Mouse (Mus musculus) neural tube, postnatal 0 days (tissue): Measurements from ENCODE around the gene Gtsf1. TPM values are rescaled to one million over a fixed set of nuclear protein-coding genes. Genes with fewer than 3 reads are reported as not detected.

Experiments
- polyA plus RNA-seq: library from polyadenylated mRNA; unstranded; fragments of >200 nt; fragmentation: Nextera tagmentation; extraction: Ambion mirVana; gene quantifications from 2 replicates; pipeline ENCODE4 v1.2.1, GENCODE M21; 2015

Gene Gtsf1
- polyA plus RNA-seq: 0.32 TPM in 1 of 2 replicates, not detected in the other

DNA sequence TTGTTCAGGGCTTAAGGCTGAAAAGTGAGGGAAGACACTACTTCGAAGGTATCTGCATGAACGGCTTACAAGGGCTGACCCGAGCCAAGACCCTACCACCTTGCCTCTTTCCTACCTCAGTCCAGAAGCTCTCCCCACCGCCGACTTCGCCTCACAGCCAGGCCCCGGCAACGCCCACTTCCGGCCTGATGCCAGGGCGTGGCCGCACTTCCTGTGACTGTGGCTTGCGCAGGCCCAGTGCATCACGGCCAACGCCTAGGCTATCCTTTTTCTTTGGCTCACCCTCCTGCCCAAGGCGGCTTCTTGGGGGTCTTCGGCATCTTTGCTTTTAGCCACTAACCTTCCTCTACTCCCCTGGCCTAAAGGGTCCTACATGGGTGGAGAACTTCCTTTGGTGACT lies at the start of gene Gtsf1:
TSS of gene Gtsf1 (minus strand) at position 230 of the 400 bp plus-strand sequence.

GRCm38 (mm10) chr15:103453551-103454218 lies 23.4 kb upstream of the Gtsf1 start, which contains the start of gene Nckap1l:
TSS of gene Nckap1l (plus strand) at chr15:103453794.

GRCm38 (mm10) chr15:103448369-103448768 lies 18.1 kb upstream of the Gtsf1 start, which contains the start of gene Gtsf2:
TSS of gene Gtsf2 (minus strand) at chr15:103448469.

DNA sequence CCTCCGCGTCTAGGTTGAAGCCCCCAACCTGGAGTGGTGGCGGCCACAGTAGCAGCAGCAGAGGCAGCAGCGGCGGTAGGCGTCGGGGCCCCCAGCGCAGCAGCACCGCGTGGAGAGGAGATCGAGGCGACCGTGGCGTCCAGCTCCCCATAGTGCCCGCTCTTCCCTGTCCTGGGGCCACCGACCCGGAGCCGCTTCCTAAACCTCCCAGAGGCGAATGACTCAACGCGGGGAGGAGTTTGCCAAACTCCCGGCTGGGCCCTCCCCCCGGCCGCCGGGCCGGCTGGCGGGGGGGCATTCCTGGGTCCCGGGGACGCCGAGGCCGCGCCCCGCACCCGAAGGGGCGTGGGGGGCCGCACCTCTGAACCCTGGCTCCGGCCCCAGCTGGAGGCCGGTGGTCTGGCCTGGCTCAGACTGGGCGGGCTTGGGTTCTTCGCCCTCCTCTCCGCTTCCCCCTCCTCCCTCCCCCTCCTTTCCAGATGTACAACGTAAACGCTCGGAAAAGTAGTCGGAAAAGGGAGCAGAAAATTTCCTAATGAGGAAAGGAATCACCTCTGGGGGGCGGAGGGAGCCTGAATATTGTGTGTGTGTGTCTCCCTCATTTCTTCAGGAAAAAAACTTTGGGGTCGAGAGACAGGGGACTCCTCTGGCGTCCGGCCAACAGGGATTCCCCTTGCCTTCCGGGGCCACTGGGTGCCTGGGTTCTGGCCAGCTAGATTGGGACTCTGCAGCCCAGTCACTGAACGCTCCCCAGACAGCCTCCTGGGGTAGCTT lies 63.7 kb downstream of the Gtsf1 start, which contains the start of gene Itga5:
TSS of gene Itga5 (minus strand) at position 388 of the 774 bp plus-strand sequence.

Other genes with a start within 250 kb of the Gtsf1 start
- 78.9 and 85.6 TPM in 2 replicates for gene Cbx5, start 190.7 kb downstream of the Gtsf1 start, polyA plus RNA-seq
- gene Hnrnpa1, start 190.0 kb downstream of the Gtsf1 start, polyA plus RNA-seq: 397 and 427 TPM in 2 replicates
- 0.43 and 0.88 TPM in 2 replicates for gene Nfe2, start 172.1 kb downstream of the Gtsf1 start, polyA plus RNA-seq
- gene Copz1, start 157.8 kb downstream of the Gtsf1 start, polyA plus RNA-seq: 157 and 169 TPM in 2 replicates
- gene Gpr84, start 119.9 kb downstream of the Gtsf1 start, polyA plus RNA-seq: 0.65 and 0.93 TPM in 2 replicates
- gene Zfp385a, start 90.4 kb downstream of the Gtsf1 start, polyA plus RNA-seq: 25.7 and 27.6 TPM in 2 replicates
- gene Itga5, start 63.7 kb downstream of the Gtsf1 start, polyA plus RNA-seq: 3.8 and 4.8 TPM in 2 replicates
- 0.33 and 0.44 TPM in 2 replicates for gene Gtsf2, start 18.0 kb upstream of the Gtsf1 start, polyA plus RNA-seq
- 2.1 TPM in 2 replicates for gene Nckap1l, start 23.3 kb upstream of the Gtsf1 start, polyA plus RNA-seq
- gene Pde1b, start 72.6 kb upstream of the Gtsf1 start, polyA plus RNA-seq: 69.6 and 72.0 TPM in 2 replicates
- gene Ppp1r1a, start 107.5 kb upstream of the Gtsf1 start, polyA plus RNA-seq: 179 and 180 TPM in 2 replicates
- 0.44 TPM in 1 of 2 replicates, not detected in the other for gene Glycam1, start 134.6 kb upstream of the Gtsf1 start, polyA plus RNA-seq